In genomic region chr16:31616382-31616781, GRCm38 (mm10) we compare ENCODE assay signal across 35 mouse cellular contexts.
"Had no signal": no experiment of that assay in that cellular context is flagged by ENCODE, and none has a peak within 500 bp of the region (broad histone marks: within the 10 kb centered on the region; RNA-seq: fewer than 3 reads in every experiment).

No protein-coding gene starts in this region.

- H3K9ac ChIP-seq: heart, embryonic 12.5 days; heart, embryonic 13.5 days; heart, embryonic 15.5 days; hindbrain, embryonic 12.5 days; hindbrain, embryonic 13.5 days; hindbrain, embryonic 14.5 days; hindbrain, embryonic 15.5 days; intestine, embryonic 15.5 days; kidney, embryonic 15.5 days had no signal

- H3K4me2 ChIP-seq: heart, embryonic 11.5 days; heart, embryonic 12.5 days; heart, embryonic 13.5 days; heart, embryonic 15.5 days; hindbrain, embryonic 12.5 days; hindbrain, embryonic 13.5 days; hindbrain, embryonic 14.5 days; hindbrain, embryonic 15.5 days; intestine, embryonic 15.5 days; kidney, embryonic 15.5 days had no signal

- H3K27ac ChIP-seq: heart, embryonic 10.5 days; heart, embryonic 13.5 days; heart, embryonic 15.5 days; hindbrain, embryonic 10.5 days; hindbrain, embryonic 12.5 days; hindbrain, embryonic 13.5 days; hindbrain, embryonic 14.5 days; hindbrain, embryonic 15.5 days; hindbrain, postnatal 0 days; intestine, embryonic 15.5 days; kidney, embryonic 15.5 days; kidney, postnatal 0 days; layer of hippocampus, adult 2 months; left cerebral cortex, adult 2 months had no signal

- H3K4me3 ChIP-seq: heart, embryonic 10.5 days; heart, embryonic 12.5 days; heart, embryonic 13.5 days; heart, embryonic 15.5 days; hindbrain, embryonic 10.5 days; hindbrain, embryonic 12.5 days; hindbrain, embryonic 13.5 days; hindbrain, embryonic 15.5 days; intestine, embryonic 15.5 days; kidney, embryonic 15.5 days; layer of hippocampus, adult 2 months; left cerebral cortex, adult 2 months had no signal

- H3K36me3 ChIP-seq: heart, embryonic 10.5 days; heart, embryonic 12.5 days; heart, embryonic 13.5 days; heart, embryonic 15.5 days; hindbrain, embryonic 12.5 days; hindbrain, embryonic 13.5 days; hindbrain, embryonic 15.5 days; intestine, embryonic 15.5 days; kidney, embryonic 15.5 days had no signal

- ATAC-seq: hindbrain, embryonic 16.5 days; hindbrain, postnatal 0 days; inflammation-experienced regulatory T-cells, adult 6 months; intestine, embryonic 15.5 days; intestine, embryonic 16.5 days; intestine, postnatal 0 days had no signal

- H3K27me3 ChIP-seq: heart, embryonic 12.5 days; heart, embryonic 13.5 days; heart, embryonic 15.5 days; hindbrain, embryonic 12.5 days; hindbrain, embryonic 13.5 days; hindbrain, embryonic 15.5 days; intestine, embryonic 15.5 days; kidney, embryonic 15.5 days had no signal

- H3K9me3 ChIP-seq: heart, embryonic 10.5 days; heart, embryonic 12.5 days; heart, embryonic 13.5 days; heart, embryonic 15.5 days; hindbrain, embryonic 10.5 days; hindbrain, embryonic 12.5 days; hindbrain, embryonic 13.5 days; hindbrain, embryonic 15.5 days; intestine, embryonic 15.5 days; kidney, embryonic 15.5 days had no signal

- DNase-seq: heart, postnatal 14 days; heart, postnatal 36 days; heart, postnatal 4 days; kidney, adult 11 months; kidney, adult 18-20 months; kidney, adult 2 months; kidney, adult 8-10 months; kidney, adult 9 months; kidney, postnatal 10 days; kidney, postnatal 14 days; kidney, postnatal 25 days; kidney, postnatal 36 days; kidney, postnatal 4 days; layer of hippocampus, adult 9-11 months; layer of hippocampus, postnatal 36 days had no signal
